Mouse (Mus musculus): Measurements from ENCODE around the gene Zfp804a.
A peak's percentile ranks its signal among the peaks of the same experiment; 100 is the strongest.

The Zfp804a gene

DNA sequence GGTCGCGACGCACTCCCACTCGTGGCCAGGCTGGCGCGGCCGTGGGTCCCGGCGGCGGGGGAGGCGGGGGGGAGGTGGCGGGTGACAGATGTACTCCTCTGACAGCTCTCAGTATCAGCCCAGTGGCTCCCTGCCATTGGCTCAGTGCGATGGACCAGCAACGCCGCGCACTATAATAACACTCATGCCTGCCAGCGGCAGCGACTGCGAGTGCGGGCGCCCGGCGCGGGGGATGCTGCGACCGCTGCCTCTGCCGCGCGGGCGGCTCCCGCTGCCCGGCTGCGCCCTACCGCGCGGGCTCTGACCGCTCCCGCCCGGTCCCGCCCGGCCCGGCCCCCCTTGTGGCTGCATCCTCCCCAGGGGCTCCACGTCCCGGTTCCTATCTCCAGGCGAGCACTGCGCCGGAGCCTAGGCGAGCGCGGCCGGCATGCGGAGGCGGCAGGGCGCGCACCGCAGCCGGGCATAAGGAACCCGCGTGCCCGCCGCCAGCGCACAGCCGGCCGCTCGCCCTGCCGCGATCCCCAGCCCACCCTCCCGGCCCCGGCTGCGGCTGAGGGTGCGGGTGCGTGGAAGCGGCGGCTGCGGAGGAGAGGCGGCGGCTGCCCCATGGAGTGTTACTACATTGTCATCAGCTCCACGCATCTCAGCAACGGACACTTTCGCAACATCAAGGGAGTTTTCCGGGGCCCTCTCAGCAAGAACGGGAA, at the start of gene Zfp804a:
Gene Zfp804a, plus strand, starts transcription at position 38 of the 707 bp plus-strand sequence.
- DNase-seq = peak in 1 of 2 experiments; percentile 1

DNA sequence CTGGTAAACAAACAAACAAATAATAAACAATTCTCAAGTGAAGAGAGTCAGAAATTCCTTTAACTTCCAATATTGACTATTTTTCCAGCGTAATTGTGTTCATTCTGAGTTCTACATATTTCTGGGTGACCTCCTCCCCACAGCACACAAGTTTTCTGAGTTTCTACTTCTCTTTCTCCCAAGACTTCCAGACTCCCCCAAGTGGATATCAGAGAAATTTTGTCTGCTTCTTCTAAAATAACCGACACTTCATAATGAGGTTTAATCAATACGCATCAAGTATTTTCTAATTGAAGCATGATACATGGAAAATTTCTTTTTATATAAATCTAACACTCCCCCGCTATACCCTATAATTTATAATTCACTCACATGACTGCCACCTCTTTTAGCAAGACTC, 1.4 kb upstream of the Zfp804a start:
- no peak for DNase-seq

DNA sequence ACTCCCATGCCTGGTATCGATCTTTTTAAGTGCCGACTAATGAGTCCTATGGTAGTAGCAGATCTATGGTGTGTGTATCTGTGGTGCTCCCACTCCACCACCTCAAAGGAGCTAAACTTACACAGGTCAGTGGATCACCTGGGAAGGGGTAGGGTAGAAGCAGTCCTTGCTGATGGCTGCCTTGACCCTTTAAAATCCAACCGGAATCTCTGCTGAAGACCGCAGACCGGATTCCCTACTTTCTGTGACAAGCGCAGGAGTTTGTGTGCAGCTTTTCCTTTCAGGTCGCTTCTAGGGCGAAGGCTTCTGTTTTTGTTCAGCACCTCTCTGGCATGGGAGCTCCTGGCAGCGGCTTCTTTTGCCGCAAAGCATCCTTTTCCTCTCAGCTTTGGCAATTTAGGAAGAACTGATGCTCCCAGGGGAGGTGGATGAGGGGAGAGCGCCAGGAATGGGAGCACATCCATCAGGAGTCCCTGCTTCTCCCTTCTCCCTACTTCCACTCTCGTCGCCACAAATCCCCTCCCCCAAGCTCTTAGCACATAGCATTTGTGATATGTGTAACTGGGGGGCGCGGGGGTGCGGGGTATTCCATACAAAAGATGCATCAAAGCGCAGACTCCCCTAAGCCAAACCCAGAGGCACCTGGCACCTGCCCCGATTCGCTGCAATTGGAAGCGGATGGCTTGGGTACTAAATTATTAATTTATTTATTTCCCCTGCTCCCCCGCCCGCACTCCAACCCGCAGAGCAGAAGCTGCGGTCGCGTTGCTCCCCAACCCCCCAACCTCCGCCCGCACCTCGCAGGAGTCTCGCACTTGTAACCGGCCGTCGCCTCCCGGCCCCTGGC, 461 bp upstream of the Zfp804a start:
- DNase-seq = peak in 1 of 2 experiments; percentile 0

DNA sequence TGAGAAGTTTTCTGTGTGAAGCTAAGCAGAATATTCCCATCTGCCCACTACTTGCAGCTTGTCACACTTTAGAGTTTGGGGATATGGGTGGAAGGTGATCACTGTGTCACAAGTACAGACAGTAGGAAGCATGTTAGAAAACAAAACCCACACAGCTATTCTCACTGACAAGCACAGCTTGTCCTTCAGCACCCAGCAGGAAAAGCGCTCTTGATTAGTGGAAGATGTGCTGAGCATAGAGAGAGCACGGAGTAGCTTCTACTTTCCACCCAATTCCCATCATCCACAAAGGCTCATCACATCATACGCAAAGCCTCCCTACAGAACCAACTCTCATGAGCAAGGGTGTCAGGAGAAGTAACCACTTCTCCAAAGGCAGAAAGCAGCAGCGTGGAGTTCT, 1.4 kb downstream of the Zfp804a start:
- no peak for DNase-seq

DNA sequence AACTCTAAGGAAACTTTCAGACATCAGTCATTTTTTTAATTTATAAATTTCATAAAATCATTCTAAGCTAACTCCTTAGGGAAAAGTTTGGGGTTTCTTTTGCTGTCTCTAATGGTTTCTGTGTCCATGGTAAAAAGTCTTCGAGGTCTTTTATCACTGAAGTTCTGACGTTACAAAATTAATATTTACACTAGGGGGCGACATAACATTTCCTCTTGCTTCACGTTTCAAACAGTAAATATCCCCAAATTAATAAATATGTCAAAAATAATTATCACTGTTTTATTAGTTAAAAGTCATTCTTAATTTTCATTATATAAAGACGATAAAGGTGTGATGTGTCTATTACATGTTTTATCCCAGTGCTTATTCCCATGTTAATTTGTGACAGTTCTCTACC, 11.6 kb downstream of the Zfp804a start:
- no peak for DNase-seq

DNA sequence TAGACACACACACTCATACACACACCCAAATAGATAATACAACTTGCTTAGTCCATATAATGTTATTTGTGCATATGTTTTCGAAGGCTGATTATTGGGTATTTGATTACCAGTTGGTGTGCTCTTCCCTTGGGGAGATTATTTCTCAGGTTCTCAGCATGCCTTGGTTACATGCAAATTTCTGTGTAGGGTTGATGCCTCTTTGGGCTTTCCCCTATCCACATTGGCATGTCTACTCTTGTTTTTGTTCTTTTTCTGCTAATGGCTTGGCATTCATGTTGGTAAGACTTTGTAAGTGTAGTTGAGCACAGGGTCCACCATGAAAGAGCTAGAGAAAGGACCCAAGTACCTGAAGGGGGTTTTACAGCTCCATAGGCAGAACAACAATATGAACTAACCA, 14.9 kb downstream of the Zfp804a start:
- DNase-seq = no peak

DNA sequence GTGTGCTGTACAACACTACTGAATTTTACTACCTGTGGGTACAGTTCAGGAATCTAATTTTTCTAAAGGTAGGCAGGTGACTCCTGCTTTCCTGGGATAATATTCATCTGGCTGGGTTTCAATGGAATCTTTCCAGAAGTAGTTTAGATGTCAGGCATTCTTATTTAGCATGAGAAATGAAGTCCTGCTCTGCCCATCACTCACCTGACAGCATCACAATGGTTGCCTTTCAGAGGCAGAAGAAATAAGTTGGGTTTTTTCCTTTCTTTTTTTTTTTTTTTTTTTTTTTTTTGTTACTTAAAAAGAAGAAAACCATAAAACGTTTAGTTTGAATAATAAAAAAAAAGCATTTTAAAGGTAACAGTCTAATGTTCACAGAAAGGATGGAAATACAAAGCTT, 16.1 kb downstream of the Zfp804a start:
- no peak for DNase-seq

DNA sequence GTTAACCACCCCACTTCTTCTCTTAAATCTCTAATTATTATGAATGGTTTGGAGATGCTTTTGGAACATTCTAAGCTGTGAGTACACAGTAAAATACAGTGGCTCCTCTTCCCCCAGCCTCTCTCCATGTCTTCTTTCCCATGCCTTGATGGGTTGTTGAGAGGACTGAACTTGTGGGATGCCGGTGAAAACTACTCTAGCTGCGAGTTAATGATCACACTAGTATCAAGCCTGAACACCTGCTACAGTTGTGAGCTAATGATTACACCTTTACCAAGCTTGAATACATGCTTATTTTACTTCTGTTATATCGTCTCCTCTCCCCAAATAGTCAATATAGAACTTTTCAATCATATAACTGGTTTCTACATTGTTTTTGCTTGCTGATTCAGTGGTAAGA, 23.9 kb downstream of the Zfp804a start:
- DNase-seq = no peak

DNA sequence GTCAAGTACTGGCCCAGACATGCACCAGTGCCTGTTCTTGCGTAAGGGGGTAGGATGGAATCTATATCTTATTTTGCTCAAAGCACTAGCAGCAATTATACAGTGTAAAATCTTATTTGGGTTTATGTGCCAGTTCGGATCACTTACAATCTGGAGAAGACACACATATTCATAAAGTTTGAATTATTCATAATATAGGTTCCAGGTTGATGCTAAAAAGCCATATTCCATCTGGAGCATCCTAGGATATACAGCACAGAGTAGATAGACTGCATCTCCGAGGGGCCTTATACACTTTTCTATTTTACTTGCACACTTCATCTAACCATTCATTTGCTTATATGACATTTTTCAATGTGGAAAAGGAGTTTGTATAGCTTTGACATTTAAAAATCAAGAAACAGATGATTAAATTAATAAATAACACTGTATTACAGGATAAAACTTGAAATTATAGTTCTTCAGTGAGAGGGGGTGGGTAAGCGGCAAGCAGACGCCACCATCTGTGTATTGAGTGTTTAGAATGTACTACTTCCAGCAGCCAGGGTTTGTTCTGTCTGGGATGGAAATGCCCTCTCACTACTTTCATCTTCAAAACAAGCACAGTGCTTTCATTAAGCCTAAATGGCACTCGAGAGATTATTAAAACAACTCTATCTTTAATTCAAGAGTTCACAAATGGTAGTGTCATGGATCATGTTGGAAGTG, 25.4 kb downstream of the Zfp804a start:
- DNase-seq = no peak

DNA sequence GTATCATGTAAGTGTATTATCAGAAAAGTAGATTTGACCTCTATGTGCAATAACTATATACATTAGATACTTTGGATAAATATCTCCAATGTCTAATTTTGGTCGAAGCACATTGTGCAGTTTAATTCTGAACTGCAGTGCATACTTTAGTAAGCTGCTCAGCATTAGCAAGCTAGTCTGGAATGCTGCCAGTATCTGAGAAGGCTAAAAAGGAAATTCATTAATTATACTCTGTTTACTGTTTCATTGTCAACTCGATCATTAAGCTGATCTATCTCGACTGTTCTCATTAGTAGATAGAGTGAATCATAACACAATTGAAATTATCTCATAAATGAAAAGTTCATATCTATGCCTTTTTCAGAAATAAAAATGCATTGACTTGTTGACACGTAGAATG, 27.7 kb downstream of the Zfp804a start:
- no peak for DNase-seq

DNA sequence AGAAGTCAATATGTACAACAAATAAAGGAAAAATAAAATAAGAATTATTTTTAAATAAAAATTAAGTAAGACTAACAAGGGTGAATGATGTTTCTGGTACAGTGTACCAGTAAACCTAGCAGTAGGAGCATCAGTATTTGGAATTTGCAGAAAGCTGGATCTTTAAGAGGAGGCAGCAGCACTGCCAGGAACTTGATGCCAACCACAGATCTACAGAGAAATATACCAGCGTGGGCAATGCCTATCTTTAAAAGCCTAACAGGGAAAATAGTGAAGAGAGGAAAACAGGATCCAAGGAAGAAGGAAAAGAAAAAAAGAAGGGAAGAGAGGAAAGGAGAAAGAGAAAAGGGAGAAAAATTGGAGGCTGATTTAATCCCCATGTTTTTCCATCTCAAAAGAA, 60.1 kb downstream of the Zfp804a start:
- no peak for DNase-seq

DNA sequence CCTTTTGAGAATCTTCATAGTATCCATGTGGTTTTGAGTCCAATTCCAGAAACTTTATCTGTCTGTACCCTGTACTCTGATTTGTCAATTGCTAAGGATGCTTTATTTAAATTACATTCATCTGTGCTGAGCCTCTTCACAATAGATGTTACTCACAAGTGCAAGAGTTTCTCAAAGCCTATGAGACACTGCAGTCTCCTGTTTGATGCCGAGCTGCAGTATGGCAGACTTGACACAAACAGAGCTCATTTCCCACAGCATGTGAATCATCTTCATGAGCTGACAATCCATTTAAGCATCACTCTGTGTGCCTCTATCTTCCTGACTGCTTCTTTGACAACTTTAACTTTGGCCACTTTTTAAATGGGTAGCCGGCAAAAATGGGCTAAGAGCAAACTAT, 60.6 kb downstream of the Zfp804a start:
- no peak for DNase-seq

DNA sequence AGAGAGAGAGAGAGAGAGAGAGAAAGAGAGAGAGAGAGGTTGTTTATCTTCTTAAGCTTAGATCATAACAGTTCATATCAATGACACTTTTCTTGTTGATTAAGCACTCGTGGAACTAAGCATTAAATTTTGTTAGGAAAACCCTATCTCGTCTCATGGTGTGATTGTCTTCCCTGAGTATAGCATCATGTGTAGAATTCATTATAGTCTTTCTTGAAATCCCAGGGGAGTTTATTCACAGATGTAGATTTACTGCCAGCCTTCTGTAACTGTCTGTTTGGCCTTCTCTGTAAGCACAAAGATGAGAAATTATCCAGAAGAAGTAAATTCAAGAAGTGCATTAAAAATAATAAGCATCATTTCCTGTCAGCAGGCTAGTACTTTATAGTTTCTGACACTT, 66.6 kb downstream of the Zfp804a start:
- DNase-seq = no peak

DNA sequence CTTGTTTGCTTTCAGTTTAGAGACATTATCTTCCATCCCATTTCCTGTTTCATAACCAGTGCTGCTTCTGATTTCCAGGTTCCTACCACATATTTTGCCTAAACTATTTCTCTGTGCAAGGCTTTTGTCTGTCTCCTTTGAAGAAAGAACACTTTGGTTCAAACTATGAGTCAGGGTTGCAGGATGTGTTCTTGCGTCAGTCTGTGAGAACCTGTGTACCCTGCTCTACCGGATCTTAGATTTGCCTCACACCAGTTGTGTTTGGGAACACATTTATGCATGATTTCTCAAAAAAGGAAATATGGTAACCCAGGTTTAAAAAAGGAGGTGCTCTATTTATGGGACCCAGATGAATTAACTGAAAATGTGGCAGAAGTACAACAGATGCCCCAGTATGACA, 125.7 kb downstream of the Zfp804a start:
- no peak for DNase-seq

DNA sequence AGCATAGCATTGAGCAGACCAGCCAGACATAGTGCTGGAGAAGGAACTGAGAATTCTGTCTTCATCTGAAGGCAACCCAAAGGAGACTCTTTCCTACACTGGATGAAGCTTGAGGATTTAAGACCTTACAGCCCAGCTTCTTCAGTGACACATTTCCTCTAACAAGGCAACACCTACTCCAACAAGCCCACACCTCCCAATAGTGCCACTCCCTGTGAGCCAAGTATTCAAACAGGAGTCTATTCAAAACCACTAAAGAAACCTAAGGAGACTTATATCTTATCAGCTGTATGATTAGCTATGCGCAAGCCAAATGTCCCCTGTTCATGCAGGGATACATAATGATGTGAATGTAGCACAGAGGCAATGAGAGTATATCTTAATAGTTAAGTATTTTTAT, 128.0 kb downstream of the Zfp804a start:
- DNase-seq = no peak

DNA sequence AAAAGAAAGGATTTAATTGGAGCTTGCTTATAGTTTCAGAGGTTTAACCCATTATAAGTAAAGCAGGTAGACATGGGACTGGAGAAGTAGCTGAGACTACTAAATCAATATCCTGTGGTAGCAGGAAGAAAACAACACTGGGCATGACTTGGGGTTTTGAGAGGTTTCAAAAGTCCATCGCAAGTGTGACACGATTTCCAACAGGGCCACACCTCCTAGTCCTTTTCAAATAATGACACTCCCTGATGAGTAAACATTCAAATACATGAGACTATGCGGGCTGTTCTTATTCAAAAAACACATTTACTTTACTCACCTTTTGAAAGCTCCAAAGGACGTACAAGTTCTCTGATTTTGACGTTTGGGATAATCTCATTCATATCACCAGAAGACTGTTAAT, 146.9 kb downstream of the Zfp804a start:
- no peak for DNase-seq

DNA sequence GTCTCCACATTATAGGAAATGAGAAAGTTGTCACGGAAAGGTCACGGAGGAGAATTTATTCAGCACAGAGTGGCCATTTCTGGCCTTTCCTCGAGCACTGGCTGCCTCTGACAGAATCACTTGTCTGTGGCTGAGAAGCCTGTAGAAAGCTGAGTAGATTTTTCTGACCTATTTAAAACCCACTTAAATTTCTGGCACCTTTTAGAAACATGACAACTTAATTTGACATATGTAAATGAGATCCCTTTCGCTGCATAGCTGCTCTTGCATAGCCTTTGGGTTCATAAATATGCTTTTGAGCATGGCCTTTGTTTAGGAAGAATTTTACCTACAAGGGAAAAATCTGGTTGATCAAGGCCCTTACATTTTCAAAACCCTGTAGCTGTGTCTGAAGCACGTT, 147.6 kb downstream of the Zfp804a start:
- no peak for DNase-seq

DNA sequence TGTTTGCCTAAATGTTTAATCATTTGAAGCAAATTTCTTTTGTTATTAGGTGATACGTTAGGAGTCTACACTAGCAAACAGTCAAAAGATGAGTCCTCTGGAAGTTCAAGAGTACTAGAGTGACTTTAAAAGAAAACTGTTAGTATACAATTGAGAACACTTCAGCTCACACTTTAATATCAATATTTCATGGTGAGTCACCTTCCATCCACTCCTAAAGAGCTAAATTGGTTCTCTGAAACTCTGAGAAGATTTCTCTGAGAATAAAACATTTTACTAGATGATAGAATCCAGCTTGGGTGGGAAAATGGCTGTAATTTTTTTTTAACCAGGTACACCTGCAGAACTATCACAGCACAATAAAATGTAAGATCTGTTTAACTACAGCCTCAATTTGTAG, 157.6 kb downstream of the Zfp804a start:
- DNase-seq = no peak

DNA sequence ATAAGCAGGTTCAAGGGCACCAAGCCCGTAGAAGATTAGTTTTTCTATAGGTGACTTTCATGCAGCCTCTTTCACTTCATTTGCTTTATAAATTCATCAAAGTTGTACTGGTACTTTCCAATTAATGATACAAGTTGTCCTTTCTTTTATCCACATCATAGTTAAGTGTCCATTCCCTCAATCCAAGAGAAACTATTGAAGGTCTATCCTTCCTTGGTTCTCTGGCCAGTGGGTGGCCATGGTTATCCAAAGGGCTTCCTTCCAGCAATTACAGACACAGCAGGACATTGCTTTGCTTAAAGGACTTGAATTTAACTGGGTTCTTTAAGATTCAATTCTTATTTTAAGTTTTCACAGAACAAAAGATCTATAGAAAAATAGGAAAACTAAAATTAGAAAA, 158.9 kb downstream of the Zfp804a start:
- DNase-seq = no peak

DNA sequence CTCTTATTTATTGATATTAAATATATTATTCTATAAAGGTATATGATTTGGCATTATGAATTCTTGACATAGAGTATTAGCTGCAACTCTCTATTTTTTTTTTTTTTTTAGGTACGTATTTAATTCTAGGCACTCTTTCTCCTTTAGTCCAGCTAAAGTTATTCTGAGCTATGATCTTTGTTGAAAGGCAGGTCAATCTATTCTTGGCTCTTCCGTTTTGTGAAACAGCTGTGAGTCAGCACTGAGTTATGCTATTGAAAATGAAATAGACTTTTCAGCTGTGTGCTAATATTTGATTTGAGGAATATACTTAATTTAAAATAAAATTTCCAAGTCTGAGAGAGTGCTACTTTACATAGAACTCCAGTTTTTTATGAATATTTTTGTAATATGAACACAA, 164.9 kb downstream of the Zfp804a start:
- DNase-seq = no peak

DNA sequence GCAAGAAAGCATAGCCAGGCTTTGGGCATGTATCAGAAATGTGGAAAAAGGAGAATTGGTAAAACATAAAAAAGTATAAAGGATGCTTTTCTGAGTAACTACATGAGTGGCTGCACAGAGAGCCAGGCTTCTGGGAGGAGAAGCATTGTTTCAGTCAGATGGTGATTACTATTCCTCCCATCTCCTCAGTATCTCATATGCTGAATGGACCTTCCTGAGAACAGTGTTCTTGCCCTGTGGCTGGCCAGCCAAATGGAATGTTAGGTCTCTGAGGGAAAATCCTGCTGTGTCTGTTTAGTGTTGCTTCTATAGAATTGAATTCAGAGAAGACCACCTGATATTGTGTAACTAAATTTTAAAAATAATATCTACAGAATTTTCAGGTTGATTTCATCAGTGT, 193.0 kb downstream of the Zfp804a start:
- no peak for DNase-seq

DNA sequence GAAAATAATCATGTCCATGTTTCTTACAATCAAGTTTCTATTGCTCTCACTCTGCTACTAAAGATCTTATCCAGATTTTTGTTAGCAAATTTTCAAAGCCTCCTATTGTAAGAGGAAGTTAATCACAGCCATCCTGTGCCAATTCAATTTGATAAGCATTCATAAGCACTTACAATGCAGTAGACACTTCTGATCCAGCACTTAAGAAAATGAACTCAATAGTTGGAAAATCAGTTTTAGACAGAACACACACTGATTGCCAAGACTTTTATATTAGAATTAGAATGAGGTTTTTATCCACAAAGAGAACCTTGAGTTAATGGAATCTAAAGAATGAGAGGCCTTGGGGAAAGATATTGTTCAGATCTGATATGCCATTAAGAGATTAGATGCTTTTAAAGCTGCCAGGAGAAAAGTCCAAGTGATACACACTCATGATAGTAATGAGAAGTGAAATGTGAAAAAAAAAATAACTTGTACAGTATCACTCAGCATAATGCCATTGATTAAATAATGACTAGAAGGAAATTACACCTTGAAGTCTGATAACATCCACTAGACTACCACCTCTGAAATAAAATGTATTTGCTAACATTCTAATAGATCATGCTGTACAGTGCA, 194.0 kb downstream of the Zfp804a start:
- no peak for DNase-seq

DNA sequence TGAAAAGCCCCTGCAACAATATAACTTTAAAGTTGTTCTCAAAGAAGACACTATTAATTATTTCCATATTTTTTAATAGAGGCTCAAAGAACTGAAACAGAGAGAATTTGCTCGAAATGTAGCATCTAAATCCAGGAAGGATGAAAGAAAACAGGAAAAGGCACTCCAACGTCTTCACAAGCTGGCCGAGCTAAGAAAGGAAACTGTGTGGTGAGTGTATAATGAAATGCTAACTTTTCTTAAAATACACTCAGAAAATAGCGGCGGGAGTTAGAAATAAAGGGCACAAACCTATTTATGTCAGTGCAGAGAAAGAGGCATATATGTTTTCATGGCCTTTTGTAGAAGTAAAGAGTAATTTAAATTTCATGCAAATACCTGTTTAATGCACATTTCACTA, 200.4 kb downstream of the Zfp804a start:
- DNase-seq = no peak

Data from kidney, postnatal 36 days (tissue).